Mouse (Mus musculus) liver (tissue): Measurements from ENCODE around the gene Hs6st3.

Experiments
- DNase-seq: peaks from one replicate; pipeline ENCODE4 v3.0.0-alpha.2; 2020; ENCODE audit warnings: mixed read lengths

Gene Hs6st3

GRCm38 (mm10) chr14:119815616-119816015 is 677.5 kb downstream of the Hs6st3 start:
- DNase-seq, result no peak

GRCm38 (mm10) chr14:119820562-119820961 is 682.4 kb downstream of the Hs6st3 start:
- no peak for DNase-seq

- no peak for DNase-seq
Observed at GRCm38 (mm10) chr14:119831165-119832011, 693.2 kb downstream of the Hs6st3 start.

DNA sequence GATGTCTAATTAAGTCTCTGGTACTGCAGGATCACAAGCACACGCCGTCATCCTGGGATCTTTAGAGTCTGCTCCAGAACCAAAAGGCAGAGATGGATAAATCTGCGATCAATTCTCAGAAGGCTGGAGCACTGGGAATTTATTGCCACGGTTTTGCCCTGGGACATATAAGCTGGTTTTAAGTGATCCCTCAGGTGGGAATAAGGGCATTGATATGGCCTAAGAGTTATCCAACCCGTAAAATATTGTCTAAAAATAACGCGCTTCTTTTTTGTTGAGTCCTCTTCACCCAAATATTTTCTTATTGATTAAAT is 693.8 kb downstream of the Hs6st3 start:
- DNase-seq, result no peak

DNA sequence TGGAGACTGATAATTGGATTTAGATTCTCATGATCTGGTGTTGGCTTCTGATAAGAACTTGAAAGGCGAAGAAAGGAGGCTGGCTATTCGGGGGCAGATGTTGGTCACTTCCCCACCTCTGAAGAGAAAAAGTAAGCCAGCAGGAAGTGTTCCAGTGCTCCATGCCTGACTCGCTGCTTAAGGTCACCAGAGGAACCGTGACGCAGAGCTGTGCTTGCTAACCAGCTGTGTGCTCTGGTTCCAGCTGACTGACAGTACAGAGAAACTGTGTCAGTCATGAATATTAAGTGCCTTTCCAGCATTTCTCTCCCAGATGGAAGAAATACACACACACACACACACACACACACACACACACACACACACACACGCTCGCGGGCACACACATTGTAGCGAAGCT is 694.8 kb downstream of the Hs6st3 start:
- DNase-seq, result no peak

GRCm38 (mm10) chr14:119834008-119834700 is 696.0 kb downstream of the Hs6st3 start:
- DNase-seq, result no peak

GRCm38 (mm10) chr14:119836051-119836450 is 697.9 kb downstream of the Hs6st3 start:
- no peak for DNase-seq

GRCm38 (mm10) chr14:119847540-119847939 is 709.4 kb downstream of the Hs6st3 start:
- no peak for DNase-seq

DNA sequence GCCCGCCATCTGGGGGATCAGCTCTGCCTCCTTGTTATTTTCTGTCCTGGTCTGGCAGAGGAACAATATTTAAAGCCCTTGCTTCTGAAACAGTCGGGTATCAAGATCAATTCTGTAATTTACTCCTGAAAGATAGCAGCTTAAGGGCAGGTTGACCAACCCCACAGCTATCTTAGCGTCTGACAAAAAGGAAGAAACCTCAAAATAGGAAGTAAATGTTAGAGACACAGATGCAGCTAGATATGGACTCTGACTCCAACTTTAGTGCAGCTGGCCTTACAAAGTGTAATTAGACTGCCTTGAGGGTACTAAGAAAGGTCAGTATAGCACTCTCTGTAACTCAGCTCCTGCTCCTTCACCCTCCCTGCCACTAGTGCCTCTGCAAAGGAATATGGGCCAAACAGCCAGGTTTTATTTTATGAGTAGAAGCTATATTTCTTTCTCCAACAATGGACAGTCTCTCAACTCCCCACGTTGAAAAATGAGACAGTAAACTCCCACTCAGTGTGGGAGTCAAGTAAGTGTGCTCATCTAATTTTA is 710.7 kb downstream of the Hs6st3 start:
- DNase-seq, result no peak

GRCm38 (mm10) chr14:119849338-119849737 is 711.2 kb downstream of the Hs6st3 start:
- no peak for DNase-seq

DNA sequence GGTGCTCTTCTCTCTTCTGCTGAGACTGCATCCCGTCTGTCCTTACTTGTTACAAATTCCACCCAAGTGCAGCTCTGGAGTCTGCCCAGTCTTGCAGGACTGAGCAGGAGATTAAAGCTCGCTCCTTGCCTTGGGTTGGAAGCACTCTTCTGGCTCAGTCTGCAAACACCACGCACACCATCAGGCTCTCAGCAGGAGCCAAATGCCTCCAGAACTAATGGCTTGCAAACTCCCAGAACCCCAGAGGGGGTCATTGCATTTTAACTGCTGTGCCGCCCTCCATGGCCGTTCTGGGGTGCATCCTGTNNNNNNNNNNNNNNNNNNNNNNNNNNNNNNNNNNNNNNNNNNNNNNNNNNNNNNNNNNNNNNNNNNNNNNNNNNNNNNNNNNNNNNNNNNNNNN is 714.0 kb downstream of the Hs6st3 start:
- DNase-seq, result no peak

GRCm38 (mm10) chr14:119857338-119858291 is 719.5 kb downstream of the Hs6st3 start:
- DNase-seq, result no peak

GRCm38 (mm10) chr14:119873617-119874016 is 735.5 kb downstream of the Hs6st3 start:
- no peak for DNase-seq

DNA sequence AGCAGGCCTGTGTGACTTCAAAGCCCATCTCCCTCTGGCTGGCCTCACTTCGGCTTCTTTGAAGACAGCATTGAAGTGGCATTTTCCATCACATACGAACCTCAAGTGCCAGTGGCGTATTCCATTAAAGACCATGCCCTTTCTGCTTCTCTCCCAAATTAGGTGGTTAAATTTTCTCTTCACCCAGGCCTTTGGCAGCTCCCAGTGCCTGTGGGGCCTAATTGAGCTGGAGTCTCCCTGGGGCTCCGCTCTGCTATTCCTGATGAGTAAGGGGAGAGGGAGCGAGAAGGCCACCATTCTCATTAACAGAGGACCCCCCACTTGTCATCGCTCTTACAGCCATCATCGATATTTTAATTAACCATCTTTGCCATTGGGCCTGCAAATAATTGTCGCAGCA is 754.8 kb downstream of the Hs6st3 start:
- DNase-seq, result no peak

DNA sequence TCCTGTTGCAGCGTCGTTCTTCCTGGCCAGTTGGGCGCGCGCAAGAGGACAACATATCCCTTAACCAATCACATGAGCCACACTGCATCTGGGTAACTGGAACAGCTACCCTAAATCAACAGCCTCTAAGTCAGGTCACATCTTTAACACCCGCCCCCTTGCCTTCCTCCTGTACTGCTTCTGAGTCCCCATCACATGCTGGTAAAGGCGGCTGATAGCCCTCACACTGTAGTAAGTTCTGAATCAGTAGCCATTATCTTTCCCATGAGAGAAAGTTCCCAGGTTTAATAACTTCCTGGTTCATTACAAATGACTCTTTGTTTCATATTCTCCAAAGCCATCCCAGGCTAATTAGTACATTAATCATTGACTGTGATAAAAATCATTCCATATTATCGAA is 757.0 kb downstream of the Hs6st3 start:
- DNase-seq, result no peak

DNA sequence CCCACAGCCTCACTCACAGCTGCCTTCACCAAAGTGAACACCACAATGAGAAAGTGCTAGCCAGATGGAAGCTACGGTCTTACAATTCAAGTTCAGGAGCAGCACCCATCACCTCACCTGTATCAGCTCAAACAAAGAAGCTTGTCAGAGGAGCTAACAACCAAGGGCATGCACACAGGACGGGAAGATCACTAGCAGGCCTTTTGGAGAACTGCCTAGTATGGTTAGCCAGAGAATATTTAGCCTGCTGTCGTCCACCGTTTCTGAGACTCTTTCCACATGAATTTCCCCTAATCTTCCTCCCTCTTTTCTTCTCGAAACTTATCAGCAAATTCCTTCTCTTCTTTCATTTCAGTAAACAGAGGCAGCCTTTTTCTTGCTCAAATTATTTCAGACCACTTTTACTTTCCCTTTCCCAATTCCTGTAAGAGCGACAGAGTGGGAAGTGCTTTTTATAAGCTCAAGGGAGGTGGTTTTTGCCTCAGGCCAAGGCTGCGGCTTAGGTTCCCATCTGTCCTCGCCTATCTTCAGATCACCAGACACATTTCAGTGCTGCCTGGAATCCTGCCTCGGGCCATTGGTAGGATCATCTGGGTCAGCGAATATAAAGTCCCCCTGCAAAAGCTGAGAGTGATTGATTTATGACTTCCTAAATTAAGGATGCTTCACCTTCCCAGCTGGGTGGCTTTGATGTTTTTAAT is 757.8 kb downstream of the Hs6st3 start:
- no peak for DNase-seq

DNA sequence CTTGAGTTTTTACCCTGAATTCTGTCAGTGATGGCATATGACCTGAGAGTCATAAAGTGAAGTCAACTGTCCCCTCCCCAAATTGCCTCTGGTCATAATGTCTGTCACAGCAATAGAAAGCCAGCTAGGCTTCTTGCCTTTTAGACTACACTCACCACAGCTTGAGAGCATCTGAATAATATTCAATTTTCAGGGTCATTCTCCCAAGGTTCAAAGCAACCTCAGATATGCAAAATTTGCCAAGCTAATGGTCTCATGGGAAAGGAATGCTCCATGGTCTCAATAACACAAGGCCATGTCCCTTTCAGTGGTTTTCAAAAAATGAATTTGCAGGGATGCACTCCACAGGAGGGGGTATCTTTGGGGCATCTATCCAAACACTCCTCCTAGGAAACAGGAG is 764.3 kb downstream of the Hs6st3 start:
- no peak for DNase-seq

DNA sequence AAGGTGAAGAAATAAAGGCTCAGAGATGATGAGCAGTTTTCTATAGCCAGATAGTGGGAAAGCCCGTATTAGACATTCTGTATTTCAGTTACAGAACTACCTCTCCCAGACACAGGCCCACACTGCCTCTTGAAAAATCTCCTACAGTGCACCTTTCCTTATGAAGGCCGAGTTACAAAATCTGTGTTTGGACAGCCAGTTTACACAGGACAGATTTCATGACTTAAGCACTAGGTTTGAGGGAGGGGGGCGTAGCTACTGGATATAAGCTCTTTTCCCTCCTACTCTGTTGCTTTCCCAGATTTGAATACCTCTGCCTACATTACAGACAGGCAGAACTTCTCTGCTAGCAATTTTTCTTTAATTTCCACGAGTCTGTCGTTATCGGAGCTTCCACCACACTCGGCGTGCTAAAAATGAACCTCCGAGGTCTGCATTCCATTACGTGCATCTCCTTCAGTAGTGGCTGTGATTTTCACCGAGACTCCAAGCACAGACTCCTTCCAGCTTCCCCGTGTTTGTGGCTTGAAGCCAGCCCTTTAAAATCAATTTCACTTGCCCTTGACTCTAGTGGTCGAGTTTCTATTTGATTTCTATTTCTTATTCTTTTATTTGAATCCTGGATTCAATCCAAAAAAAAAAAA is 770.0 kb downstream of the Hs6st3 start:
- no peak for DNase-seq

DNA sequence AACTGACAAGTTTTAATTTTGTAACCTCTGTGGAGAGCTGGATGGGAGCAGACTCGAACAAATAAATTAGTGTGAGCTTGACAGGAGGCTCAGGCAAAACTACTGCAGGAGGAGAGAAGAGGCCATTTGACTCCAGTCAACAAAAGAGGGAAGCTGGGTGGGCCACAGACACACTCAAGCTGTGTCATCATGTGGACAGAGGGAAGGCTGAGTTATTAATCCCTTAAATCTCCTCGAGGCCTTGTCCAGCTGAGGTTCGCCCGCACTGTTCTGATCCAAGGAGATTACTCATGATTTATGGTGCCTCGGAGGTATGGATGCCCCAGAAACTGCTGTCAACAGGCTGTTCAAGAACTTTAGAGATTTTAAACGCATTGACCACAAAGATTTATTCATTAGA is 776.4 kb downstream of the Hs6st3 start:
- DNase-seq, result no peak

DNA sequence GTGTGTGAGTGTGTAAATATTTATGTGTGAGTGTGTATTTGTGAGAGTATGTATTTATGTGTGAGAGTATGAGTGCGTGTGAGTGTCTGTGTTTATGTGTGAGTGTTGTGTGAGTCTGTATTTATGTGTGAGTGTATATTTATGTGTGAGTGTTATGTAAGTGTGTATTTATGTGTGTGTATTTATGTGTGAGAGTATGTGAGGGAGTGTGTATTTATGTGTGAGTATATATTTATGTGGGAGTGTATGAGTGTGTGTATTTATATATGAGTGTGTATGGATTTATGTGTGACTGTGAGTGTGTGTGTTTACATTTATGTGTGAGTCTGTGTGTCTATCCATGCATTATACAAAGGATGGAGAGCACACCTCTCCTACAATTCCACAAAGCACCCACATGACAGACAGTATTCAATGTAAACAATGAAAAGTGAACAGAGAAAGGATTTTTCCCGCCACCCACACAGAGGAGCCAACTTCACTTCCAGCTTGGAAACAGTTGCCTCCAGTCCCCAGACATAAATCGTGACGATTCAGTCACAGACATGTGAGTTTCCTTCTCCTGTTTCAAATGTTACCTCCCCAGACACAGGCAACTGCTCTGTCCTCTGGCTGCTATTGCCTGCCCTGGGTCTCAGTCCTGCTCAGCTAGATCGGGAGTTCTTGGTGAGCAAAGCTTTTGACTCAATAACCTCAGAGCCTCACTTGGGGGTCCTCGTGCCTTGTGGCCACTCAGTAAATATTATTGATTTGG is 780.3 kb downstream of the Hs6st3 start:
- no peak for DNase-seq

DNA sequence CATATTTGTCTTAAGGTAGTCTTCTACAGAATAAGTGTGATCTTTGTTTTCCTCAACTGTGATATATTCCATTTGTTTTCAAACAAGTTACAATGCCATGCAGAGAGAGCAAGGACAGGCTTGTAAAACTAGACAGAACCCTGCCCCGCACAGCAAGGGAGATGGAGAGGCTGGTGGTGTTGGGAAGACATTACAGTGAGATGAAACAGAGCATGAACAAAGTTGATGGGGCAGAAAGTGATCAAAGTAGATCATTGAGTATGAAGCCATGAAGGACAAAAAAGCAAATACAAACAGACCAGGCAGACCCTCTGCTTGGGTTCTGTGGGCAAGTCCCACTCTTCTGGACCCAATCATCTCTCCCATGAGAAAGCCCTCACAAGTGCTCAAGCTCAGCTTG is 781.0 kb downstream of the Hs6st3 start:
- DNase-seq, result no peak
